Mouse (Mus musculus) gastrocnemius, postnatal 25 days (tissue): ENCODE data around the gene Slc25a45. TPM values are rescaled to one million over a fixed set of nuclear protein-coding genes. Genes with fewer than 3 reads are reported as not detected.

Experiments
- DNase-seq: peaks from one replicate; pipeline ENCODE4 v3.0.0; 2022
- total RNA-seq, 2 experiments: library from RNA; stranded (reverse); gene quantifications; 1 replicate in 1 of 2; 2 replicates in 1 of 2; pipeline ENCODE4 v1.2.3; 2021

Gene Slc25a45
- total RNA-seq, 2 experiments from 2014 or later: 0.59 to 1.3 TPM

DNA sequence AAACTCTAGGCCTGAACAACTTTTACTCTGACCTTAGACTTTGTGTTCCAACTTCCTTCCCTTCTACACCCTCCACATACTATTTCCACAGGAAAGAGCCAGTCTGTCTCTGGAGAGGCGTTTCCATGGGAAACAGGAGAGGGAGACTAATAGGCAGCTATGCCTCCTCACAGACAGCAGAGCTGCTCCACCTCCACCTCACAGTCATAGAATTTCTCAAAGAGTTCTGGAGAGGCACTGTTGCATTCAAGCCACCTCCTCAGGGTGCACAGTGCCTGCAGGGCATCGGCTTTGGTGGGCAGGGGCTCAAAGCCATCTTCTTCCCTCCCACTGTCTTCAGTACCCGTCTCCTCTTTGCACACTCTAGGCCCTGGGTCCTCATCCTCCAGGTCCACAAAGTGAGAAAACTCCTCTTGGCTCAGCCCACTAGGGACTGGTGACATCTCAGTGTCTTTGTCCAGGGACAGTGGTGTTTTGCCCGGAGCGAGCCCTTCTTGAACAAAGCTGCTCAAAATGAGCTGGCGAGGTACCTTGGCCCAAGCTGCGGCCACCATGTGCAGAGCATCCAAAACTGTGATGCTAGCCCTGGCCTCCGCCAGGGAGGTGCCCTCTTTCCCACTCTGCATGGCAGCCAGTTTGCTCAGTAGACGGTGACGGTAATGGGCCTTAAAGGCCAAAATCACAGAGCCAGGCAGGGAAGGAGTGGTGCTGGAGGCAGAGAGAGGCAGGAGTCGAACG is 14.1 kb downstream of the Slc25a45 start:
- DNase-seq: no peak

DNA sequence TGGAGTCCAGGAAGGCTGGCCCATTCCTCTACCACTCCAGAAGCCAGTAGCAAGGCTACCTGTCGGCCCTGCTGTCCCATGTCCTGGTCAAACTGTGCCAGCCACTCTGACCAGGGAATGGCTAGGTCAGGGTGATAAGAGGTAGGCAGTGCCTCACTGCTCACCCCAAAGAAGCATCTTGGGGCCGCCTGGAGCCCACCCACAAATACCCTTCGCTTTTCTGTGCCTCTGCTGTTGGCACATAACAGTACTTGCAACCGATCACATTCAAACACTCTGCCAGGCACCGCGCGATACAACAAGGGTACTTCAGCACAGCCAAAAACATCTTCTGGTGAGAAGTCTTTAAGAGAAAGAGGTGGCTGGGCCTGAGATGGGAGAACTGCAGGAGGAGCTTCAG is 14.7 kb downstream of the Slc25a45 start:
- DNase-seq: no peak

DNA sequence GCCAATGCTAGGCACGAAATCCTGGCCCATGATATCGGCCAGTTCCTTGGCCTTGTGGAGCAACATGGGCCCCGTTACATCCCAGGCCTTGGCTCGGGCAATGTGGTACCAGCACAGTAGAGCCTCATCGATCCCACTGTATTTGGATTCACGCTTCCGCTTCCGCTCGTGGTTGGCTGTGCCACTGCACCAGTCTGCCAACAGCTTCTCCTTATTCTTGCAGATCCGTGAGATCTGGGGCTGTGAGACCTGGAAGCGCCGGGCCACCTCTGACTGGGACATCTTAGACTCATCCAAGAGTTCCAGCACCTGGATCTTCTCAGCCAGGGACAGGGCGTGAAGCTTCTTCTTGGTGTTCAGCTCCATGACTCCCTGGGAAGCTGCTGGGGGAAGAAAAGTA is 15.1 kb downstream of the Slc25a45 start:
- DNase-seq: no peak

DNA sequence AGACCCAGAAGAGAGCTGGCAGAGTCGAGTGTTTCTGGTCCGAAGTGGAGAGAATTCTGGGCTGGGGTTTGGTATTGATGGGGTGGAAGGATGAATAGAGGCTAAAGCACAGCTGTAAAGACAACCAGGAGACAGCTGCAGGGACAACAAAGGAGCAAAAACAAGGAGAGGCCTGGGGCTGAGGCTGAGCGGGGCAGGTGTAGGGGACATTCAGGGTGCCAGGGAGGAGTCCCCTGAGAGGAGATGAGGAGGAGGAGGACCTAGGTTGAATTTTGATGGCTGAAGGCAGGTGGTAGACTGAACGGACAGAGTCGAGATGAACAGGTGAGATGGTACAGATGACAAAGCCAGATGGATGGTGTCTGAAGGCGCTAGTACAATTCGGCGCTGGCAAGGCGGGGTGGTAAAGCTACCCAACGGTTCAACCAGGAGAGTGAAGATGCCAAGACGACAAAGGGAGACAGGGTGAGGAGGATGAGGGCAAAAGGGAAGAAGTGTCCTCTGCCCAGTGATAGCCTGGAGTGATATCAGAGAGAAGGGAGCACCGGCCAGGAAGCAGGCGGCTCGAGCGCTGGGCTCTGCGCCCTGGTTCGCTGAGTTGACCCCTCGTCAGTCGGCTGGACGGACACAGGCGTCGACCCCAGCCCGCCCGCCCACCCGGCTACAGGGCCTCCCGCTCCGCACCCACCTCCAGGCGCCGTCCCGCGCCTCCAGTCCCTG is 15.8 kb downstream of the Slc25a45 start:
- no peak for DNase-seq

DNA sequence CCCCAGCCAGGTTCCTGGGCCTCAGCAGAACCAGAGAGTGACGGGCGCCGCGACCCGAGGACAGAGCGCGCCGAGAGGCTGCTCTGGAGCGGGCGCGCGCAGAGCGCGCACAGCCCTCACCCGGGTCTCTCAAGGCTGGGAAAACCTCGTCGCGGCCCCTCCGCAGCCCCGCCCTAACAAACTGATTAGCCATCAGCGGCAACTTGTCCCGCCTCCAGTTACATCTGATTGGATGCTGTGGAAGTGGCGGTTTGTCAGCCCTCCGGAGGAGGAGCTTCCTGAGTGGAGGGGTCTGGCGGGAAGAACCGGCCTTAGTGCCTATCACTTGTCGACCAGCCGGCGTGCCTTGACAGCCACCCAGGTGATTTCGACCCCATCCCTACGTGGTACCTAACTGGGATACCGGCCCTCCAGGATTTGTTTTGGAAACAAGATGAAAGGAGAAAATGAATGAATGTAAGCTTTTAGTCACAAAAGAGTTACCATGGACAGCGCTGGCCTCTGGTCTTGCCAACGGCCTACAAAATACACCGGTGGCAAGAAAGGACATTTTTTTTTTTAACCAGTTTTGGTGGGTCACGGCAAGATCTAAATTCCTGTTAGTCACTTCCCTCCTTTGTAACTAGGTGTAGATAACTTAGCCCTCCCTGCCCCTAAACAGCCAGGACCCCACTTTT is 16.5 kb downstream of the Slc25a45 start, which contains the start of gene Tigd3:
TSS of gene Tigd3 (minus strand) at position 148 of the 677 bp plus-strand sequence.
- peak; percentile 91 for DNase-seq

DNA sequence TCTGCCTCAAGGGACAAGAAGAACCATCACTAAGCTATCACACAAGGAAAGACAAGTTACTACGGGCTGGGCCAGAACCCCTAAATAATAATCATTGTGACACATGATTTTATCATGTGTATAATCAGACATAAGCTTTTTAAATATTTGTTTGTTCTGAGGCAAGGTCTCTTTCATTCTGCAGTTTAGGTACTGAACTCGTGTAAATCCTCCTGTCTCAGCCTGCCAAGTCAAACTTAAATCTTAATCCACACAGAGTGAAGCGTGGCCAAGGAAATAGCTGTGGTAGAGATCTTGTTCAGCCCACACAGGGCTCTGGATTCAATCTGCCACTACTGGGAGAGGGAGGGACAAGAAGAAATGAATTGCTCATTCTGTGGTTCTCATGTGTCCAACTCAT is 29.7 kb downstream of the Slc25a45 start:
- no peak for DNase-seq

DNA sequence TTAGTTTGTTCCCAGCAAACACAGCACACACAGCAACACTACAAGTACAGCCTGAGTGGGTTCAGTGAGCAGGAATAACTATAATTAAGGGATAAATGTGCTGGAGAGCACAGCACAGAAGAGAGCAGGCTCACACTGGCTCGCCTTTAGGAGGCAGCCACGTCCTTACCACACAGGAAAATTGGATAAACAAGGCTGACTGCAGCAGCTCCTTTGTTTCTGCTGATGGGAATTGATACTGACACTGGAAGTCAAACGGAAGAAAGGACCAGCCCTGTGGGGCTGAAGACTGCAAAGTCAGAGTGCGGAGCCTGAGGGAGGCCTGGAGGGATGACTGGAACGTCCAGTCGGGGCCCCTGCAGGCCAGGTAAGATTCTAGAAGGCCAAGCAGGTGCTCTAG is 32.6 kb downstream of the Slc25a45 start:
- DNase-seq: no peak

DNA sequence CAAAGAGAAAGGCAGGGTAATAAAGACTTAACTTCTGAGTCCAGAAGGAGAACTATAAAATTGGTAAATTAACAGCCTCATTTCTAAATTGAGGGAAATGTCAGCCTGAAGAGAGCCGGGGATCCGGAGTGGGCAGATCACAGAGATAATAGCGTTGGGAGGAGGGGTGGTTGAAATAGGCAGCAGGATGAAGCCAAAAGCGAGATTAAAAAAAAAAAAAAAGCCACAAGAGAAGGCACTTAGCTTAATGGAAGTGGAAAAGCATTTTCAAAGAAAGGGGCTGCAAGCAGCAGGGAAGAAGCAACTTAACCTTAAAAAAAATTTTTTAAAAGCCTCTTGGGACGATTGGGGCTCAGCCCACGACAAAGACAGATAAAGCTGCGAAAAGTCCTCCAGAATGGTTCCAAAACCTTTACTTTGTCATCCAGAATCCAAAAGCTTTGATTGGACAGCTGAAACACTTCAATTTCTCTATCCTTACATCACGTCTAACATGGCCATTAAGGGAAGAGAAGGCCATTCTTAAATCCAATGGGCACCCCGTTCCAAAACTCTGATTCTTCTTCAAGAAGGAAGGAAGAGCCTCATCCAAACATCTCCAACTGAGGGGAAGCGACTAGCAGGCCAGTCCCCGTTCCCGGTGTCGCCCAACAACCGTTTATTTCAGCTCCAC is 34.0 kb downstream of the Slc25a45 start:
- DNase-seq: no peak

DNA sequence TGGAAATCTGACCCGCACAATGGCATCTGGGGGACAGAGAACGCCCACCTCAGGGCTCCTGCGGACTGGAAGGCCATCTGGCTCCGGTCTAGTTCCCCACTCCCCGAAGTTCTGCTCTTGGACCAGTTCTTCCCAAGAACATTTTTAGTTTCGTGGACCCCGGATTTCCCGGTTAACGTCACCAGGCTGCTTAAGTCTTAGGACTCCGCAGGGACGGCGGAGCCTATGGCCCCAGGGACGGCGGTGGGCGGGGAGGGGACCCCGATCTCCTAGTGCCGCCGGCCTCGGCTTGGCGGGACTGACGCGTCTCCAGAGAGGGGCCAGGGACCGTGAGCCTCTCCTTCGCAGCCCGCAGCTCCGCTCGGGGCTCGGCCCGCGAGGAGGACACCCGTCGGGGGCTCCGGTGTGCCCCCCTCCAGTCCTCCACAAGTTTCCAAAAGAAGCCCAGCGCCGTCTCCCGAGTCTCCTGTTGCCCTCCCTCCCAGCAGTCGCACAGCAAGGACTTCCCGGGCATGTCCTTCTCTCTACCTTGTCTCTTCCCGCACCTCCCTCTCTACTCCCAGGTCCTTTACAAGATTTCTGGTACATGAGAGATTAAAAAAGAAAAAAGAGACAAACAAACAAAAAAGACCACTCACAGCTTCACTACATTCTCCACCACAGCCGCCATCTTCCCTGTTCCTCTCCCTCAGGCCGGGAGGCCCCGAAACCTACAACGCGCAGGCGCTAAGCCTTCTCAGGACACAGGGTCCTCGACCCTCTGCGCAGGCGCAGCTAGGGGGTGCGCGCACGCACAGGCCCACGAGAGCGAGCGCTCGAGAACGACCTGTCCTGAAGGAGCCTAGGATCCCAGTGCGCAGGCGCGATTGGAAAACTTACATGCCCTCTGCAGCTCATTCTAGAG is 34.7 kb downstream of the Slc25a45 start:
- peak; percentile 99 for DNase-seq

DNA sequence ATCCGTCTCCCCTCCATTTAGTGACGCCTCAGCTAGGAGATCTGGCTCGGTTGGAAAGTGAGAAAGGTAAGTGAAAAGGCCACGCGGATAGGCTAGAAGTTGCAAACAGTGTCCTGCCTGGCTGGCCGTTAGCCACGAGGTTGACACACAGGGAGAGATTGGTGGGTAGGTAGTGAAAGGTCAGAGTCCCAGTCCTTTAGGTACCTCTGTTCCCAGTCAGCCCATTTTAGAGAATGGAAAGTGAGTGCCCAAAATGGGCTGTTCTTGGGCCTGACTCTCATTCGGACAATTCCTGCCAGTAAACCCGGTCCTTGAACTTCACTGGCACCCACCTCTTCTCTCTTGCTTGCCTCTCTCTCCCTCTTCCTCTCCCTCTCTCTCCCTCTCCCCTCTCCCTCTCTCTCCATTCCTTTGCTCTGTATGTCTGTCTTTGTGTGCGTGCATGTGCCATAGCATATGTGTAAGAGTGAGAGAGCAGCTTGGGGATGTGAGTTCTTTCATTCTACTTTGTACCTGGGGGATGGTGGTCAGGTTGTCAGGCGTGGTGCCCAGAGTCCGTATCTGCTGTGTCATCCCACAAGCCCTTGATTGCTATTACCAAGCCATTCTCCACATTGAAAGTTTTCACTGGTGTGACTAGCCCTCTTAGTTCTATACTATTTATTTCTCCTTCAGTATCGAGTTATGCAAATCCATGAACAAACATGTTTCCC is 35.6 kb downstream of the Slc25a45 start, which contains the start of gene Dpf2:
TSS of gene Dpf2 (minus strand) at position 4 of the 713 bp plus-strand sequence.
- no peak for DNase-seq

DNA sequence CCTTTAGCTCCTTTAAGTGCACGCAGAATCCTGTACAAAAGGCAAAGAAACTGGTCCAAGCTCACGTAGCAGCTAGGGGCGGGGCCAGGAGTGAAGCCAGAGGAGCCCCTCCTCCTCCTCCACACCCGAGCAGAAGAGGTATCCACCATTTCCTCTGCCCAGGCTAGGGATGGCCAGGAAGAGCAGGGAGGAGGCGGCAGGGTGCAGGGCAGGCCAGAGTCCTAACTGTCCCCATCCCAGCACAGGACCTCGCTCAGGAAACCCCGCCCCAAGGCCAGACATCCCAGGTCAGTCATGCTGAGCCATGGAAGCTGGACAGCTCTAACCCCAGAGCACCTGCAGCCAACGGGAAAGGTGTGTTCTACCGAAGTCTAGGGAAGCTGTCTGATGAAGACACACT is 44.1 kb downstream of the Slc25a45 start:
- no peak for DNase-seq

DNA sequence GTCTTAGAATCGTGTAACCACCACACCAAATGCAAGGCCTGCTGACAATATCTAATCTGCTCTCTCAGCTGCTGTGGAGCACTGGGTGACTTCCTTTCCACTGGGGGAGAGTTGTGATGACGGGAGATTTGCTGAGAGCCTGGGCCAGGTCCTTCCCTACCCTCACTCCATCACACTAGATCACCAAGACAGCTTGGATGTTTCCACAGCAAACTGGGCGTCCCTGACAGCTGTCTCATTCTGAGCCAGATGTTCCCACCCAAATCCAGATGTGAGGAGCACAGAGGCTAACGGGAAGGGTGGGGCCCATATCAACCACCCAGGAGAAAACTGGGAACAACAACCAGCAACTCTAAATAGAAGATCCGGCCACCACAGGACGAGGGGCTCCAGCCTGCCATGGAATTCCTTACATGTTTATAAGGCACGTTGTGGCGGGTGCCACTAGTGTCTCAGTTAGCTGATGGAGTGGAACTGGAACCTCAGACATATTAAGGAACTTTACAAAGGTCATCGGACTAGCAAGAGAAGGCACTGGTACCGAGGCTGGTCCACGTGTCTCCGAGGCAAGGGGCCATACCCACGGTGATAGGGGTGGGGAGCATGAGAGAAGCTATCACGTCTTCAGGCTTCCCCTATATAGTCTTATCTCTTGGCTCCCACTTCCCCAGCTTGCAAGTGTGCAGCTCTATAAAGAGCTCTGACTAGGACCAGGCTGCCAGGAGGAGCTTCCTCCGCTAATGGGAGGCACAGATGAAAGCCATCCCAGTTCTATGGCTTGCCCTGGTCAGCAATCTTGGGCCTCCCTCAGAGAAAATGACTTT is 44.7 kb downstream of the Slc25a45 start:
- DNase-seq: peak; percentile 70

DNA sequence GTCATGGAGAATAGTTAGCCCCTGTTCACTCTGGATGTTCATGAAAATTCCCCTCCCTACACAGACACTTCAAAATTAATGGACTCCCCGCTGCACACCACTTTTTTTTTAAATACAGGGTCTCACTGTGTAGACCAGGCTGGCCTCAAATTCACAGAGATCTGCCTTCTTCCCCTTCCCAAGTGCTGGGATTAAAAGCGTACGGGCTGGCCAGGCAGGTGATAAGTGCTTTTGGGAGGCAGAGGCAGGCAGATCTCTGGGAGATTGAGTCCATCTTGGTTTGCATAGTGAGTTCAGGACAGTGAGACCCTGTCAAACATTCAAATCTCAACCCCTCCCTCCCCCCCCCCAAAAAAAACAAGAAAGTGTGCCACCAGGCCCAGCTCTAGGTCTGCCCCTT is 45.4 kb downstream of the Slc25a45 start:
- DNase-seq: no peak

DNA sequence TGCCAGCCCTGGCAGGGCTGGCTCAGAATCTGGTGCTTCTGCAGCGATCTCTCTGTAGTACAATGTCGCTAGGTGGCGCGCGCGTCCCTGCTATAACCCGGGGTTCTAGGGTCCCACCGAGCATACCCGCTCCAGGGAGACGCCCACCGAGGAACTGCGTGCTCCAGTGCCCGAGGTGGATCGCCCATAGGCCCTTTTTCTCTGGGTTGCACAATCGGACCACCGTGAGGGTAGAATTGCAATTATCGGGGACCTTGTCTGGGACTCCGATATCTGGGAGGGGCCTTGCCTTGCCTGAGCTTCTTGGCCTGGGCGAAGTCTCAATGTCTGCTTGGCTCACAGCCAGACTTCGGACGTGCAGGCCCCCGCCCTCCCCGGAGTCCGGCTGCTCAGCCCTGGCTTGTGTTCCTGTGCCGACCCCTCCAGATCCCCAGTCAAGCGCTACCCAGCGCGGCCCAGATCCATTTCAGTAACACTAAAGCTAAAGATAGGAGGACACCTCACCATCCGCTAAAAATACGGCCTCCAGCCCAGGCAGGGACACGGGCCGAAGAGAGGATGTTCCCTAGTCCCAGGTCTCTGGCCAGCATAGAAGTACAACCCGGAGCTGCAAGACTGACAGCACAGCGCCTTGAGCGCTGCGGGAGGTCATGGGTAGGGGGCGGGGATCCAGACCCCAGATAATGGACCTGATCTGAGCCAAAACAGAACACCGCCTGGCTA is 46.5 kb downstream of the Slc25a45 start:
- DNase-seq: peak; percentile 86

DNA sequence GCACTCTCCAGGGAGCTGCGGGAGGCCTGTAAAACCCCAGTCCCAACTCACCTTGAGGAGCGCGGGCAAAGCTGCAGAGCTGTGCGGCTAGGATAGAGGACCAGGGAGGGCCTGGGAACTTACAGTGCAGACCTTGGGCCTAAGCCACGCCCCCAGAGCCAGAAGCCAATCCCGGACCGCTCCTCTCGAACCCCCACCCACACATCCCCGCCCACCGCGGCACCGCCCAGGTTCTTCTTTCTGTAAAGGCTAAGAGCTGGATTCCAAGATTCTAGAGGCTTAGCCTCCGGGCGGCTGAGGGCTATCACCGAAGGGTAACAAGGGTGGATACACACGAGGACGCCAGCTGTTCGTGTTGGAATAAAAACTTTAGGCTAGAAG is 47.1 kb downstream of the Slc25a45 start, which contains the start of gene Cdc42ep2:
TSS of gene Cdc42ep2 (minus strand) at position 104 of the 381 bp plus-strand sequence.
- DNase-seq: peak; percentile 98

DNA sequence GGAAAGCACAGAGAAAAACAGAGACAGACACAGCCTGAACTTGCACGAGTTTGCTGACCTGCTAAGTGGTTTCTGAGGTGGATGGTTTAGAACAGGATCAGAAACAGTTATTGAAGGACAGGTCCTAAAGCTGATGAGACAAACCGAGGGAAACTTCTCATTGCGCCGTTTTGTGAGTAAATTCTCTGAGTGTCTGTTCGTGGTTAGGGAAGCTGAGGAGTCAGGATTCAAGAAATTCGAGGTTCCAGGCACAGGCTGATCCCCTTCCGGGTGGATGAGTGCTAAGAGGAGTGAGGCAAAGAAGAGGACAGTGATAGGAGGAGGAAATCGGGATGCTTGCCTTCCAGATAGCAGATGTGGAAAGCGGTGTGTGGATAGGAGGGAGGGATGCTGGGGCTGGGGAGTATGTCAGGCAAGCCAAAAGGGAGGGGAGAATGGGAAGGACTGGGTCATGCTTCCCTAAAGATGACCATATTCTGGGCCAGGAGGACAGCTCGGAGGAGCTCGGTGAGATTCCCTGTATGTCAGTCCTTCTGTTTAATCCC is 47.8 kb downstream of the Slc25a45 start:
- no peak for DNase-seq

DNA sequence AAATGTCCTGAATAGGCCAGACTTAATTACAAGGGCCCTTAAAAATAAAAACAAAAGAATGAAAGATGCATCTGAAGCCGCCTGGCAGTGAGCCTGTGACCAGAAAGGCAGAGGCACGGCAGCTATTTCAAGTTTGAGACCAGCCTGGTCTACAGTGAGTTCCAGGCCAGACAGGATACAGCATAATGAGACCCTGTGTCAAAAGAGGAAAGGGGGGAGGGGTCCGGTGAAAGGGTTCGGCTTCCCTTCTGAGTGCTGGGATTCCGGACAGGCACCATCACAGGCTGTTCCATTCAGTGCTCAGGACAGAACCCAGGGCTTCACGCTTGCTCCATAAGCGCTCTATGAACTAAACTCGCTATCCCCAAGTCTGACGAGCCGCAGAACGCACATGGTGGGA is 49.4 kb downstream of the Slc25a45 start:
- DNase-seq: no peak

DNA sequence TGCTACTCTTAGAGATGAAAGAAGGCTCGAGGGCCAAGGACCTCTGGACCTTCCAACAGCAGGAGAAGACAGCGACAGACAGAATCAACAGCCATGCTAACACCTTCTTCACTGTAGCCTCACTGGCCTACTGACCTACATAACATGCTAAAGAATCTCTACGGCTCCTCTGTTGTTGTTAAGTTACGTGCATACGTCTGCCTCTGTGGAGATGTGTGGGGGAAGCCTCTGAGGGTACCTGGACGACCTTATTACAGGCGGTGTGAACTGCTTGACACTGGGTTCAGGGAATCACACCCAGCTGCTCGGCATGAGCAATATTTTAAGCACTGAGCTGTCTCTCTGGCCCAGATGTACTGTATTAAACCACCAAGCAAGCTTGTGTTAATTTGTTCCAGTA is 49.9 kb downstream of the Slc25a45 start:
- no peak for DNase-seq

DNA sequence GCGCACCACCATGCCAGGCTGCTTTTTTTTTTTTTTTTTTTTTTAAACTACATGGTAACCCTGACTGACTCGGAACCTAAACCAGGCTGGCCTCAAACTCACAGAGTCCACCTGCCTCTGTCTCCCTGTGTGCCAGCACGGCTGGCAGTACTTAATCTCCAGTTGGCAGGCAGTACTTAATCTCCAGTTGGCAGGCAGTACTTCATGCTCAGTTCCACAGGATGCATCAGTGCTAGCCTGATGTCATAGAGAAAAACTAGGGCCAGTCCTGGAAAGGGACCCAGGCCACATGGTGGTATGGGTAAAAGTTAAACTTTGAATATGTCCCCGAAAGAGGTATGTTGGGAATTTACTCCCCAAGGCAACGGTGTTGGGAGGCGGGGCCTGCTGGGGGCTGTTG is 50.5 kb downstream of the Slc25a45 start:
- no peak for DNase-seq
